Mouse (Mus musculus) kidney, adult 9 months (tissue): ENCODE data around the gene Cpsf4.
"Not testable (repeated sequence)": the region's sequence is repeated elsewhere in the genome, so short reads cannot be mapped to it uniquely, and the experiment has no call there.

Experiments used
- DNase-seq: peaks from one replicate; pipeline ENCODE4 v3.0.0; 2022

Gene Cpsf4

GRCm38 (mm10) chr5:145189416-145189815 is 22.4 kb downstream of the Cpsf4 start:
- DNase-seq: no peak

- no peak for DNase-seq
These were observed 23.4 kb downstream of the Cpsf4 start for GRCm38 (mm10) chr5:145190373-145190772.

- peak; percentile 95 for DNase-seq
These were observed 24.1 kb downstream of the Cpsf4 start for GRCm38 (mm10) chr5:145190875-145191798.

- no peak for DNase-seq
These were observed 24.9 kb downstream of the Cpsf4 start, which contains the start of gene Atp5j2 for GRCm38 (mm10) chr5:145191962-145192361. Gene Atp5j2 (minus strand): TSS chr5:145192062.

- no peak for DNase-seq
These were observed 33.4 kb downstream of the Cpsf4 start for GRCm38 (mm10) chr5:145200387-145200786.

- DNase-seq: peak; percentile 80
These were observed 34.4 kb downstream of the Cpsf4 start, which contains the start of gene Zkscan14 for GRCm38 (mm10) chr5:145201321-145201991. Gene Zkscan14 (minus strand): TSS chr5:145201868.

- DNase-seq: no peak
These were observed 35.4 kb downstream of the Cpsf4 start for GRCm38 (mm10) chr5:145202446-145202845.

- DNase-seq: peak; percentile 99
These were observed 37.1 kb downstream of the Cpsf4 start, which contains the start of gene Zkscan5 for GRCm38 (mm10) chr5:145203936-145204691. Gene Zkscan5 (plus strand): TSS chr5:145204562.

- DNase-seq: no peak
These were observed 38.0 kb downstream of the Cpsf4 start for GRCm38 (mm10) chr5:145205041-145205440.

GRCm38 (mm10) chr5:145207385-145207784 is 40.4 kb downstream of the Cpsf4 start:
- no peak for DNase-seq

- no peak for DNase-seq
These were observed 40.9 kb downstream of the Cpsf4 start for GRCm38 (mm10) chr5:145207954-145208353.

GRCm38 (mm10) chr5:145208391-145208790 is 41.4 kb downstream of the Cpsf4 start:
- DNase-seq: not testable (repeated sequence)

GRCm38 (mm10) chr5:145211340-145211739 is 44.3 kb downstream of the Cpsf4 start:
- DNase-seq: no peak

- no peak for DNase-seq
These were observed 45.2 kb downstream of the Cpsf4 start for GRCm38 (mm10) chr5:145212216-145212615.

GRCm38 (mm10) chr5:145213505-145213904 is 46.5 kb downstream of the Cpsf4 start:
- DNase-seq: no peak

- peak; percentile 38 for DNase-seq
These were observed 47.7 kb downstream of the Cpsf4 start for GRCm38 (mm10) chr5:145214679-145215078.

- DNase-seq: no peak
These were observed 50.7 kb downstream of the Cpsf4 start for GRCm38 (mm10) chr5:145217746-145218145.

GRCm38 (mm10) chr5:145218206-145218605 is 51.2 kb downstream of the Cpsf4 start:
- DNase-seq: peak; percentile 69

GRCm38 (mm10) chr5:145218671-145219070 is 51.7 kb downstream of the Cpsf4 start:
- no peak for DNase-seq

GRCm38 (mm10) chr5:145219981-145220380 is 53.0 kb downstream of the Cpsf4 start:
- peak; percentile 84 for DNase-seq

GRCm38 (mm10) chr5:145222840-145223239 is 55.8 kb downstream of the Cpsf4 start:
- no peak for DNase-seq

- no peak for DNase-seq
These were observed 56.4 kb downstream of the Cpsf4 start for GRCm38 (mm10) chr5:145223395-145223794.

GRCm38 (mm10) chr5:145226453-145226852 is 59.4 kb downstream of the Cpsf4 start:
- DNase-seq: peak; percentile 31
